9 mouse cellular contexts compared by ENCODE assay signal in genomic region chr13:98836423-98837088, GRCm38 (mm10). TPM values are rescaled to one million over a fixed set of nuclear protein-coding genes. Genes with fewer than 3 reads are reported as not detected.
DNase-seq lines count a peak whose midpoint lies in the region; ATAC-seq lines count a peak whose summit lies in the region.
"Had no signal": no experiment of that assay in that cellular context is flagged by ENCODE, and none has a peak within 500 bp of the region (broad histone marks: within the 10 kb centered on the region; RNA-seq: fewer than 3 reads in every experiment).

No protein-coding gene starts in this region.

- H3K4me1 ChIP-seq in hindbrain, embryonic 11.5 days (replicated peaks; ENCODE audit: control insufficient read depth, insufficient read depth, low read length), result no peaks in the 10 kb centered on the region
- H3K4me1 ChIP-seq in hindbrain, embryonic 10.5 days (replicated peaks), result no peaks in the 10 kb centered on the region
- peaks cover 23% of the 10 kb centered on the region for H3K4me1 ChIP-seq in liver, embryonic 13.5 days (replicated peaks)

- WGBS in hindbrain, embryonic 11.5 days, result 85% methylated on average over 6 of the region's 6 CpGs
- 82% methylated on average over 6 of the region's 6 CpGs for WGBS in hindbrain, embryonic 10.5 days
- WGBS in liver, embryonic 13.5 days (ENCODE audit: insufficient replicate concordance), result 69% methylated on average over 6 of the region's 6 CpGs

- no peaks in the 10 kb centered on the region for H3K27me3 ChIP-seq in hindbrain, embryonic 11.5 days (ENCODE audit: control insufficient read depth, insufficient read depth, low read length)
- no peaks in the 10 kb centered on the region for H3K27me3 ChIP-seq in hindbrain, embryonic 10.5 days (ENCODE audit: insufficient read depth, poor library complexity, severe bottlenecking)
- no peaks in the 10 kb centered on the region for H3K27me3 ChIP-seq in liver, embryonic 13.5 days

- H3K36me3 ChIP-seq in hindbrain, embryonic 11.5 days (ENCODE audit: control insufficient read depth, insufficient read depth, low read length), result no peaks in the 10 kb centered on the region
- H3K36me3 ChIP-seq in hindbrain, embryonic 10.5 days, result peaks cover 51% of the 10 kb centered on the region
- H3K36me3 ChIP-seq in liver, embryonic 13.5 days, result peaks cover 19% of the 10 kb centered on the region

- no peak overlapping the region for H3K4me2 ChIP-seq in hindbrain, embryonic 11.5 days (replicated peaks; ENCODE audit: low read depth, low read length)
- H3K4me2 ChIP-seq in liver, embryonic 13.5 days, result no peak overlapping the region

- H3K9ac ChIP-seq in hindbrain, embryonic 11.5 days (ENCODE audit: low read depth, low read length), result no peak overlapping the region
- no peak overlapping the region for H3K9ac ChIP-seq in liver, embryonic 13.5 days

- no peak for ATAC-seq in hindbrain, embryonic 11.5 days (ENCODE audit: low FRiP score)
- peak; percentile 52 for ATAC-seq in liver, embryonic 13.5 days (ENCODE audit: low read depth)

- H3K27ac ChIP-seq in hindbrain, embryonic 11.5 days (ENCODE audit: low read depth, low read length), result no peak overlapping the region
- H3K27ac ChIP-seq in hindbrain, embryonic 10.5 days, result no peak overlapping the region
- peak overlapping the region; percentile 50; the same call in 1 of the 2 replicates for H3K27ac ChIP-seq in liver, embryonic 13.5 days

- H3K4me3 ChIP-seq in hindbrain, embryonic 11.5 days (ENCODE audit: low read depth, low read length), result no peak overlapping the region
- H3K4me3 ChIP-seq in hindbrain, embryonic 10.5 days, result no peak overlapping the region
- no peak overlapping the region for H3K4me3 ChIP-seq in liver, embryonic 13.5 days (replicated peaks)

- peak; percentile 33 for DNase-seq in hindbrain, embryonic 11.5 days (ENCODE audit: low spot score)
- DNase-seq in hindbrain, embryonic 10.5 days (ENCODE audit: low spot score), result no peak
- DNase-seq in 416B (ENCODE audit: low read depth) (peak; percentile 64), NIH3T3 (ENCODE audit: low read depth) (peak; percentile 17)
- no peak for DNase-seq in liver, embryonic 13.5 days
- no peak for DNase-seq in gastrocnemius, postnatal 25 days
- DNase-seq in urinary bladder, postnatal 25 days (ENCODE audit: low spot score), result no peak
- no peak for DNase-seq in adrenal gland, postnatal 25 days
- DNase-seq: cerebellum, adult 11 months had no signal

- no peaks in the 10 kb centered on the region for H3K9me3 ChIP-seq in hindbrain, embryonic 11.5 days (ENCODE audit: control insufficient read depth, low read length)
- H3K9me3 ChIP-seq in hindbrain, embryonic 10.5 days, result no peaks in the 10 kb centered on the region
- H3K9me3 ChIP-seq in liver, embryonic 13.5 days (replicated peaks), result no peaks in the 10 kb centered on the region

RNA-seq across cellular contexts. Expression of gene Fcho2, which starts 21.3 kb away (rescaled TPM):
- polyA plus RNA-seq in hindbrain, embryonic 11.5 days (2014; fragmentation: Nextera tagmentation; extraction: Ambion mirVana), result 28.5 and 35.5 TPM in 2 replicates
- 23.5 and 27.3 TPM in 2 replicates for polyA plus RNA-seq in hindbrain, embryonic 10.5 days (2016; fragmentation: Nextera tagmentation; extraction: Ambion mirVana)
- polyA plus RNA-seq in liver, embryonic 13.5 days (2015; fragmentation: Nextera tagmentation; extraction: Ambion mirVana), result 20.6 and 28.5 TPM in 2 replicates
- total RNA-seq in gastrocnemius, postnatal 25 days (2021), result 10 to 100 TPM; 18.9 to 20.7 TPM
- total RNA-seq in adrenal gland, postnatal 25 days (2021), result 50.5 and 67.1 TPM in 2 replicates

Comparison
In these comparisons a context has a peak if more than half of its experiments do, and no peak if none do; other contexts are left out.
1. DNase-seq: peak in hindbrain, embryonic 11.5 days (single experiment), 416B (single experiment) and NIH3T3 (single experiment); none in hindbrain, embryonic 10.5 days (single experiment), liver, embryonic 13.5 days (single experiment), gastrocnemius, postnatal 25 days (single experiment), urinary bladder, postnatal 25 days (single experiment) and adrenal gland, postnatal 25 days (single experiment).